Mouse (Mus musculus) CH12.LX (cell line): ENCODE measurements around the gene Optc.

Source experiments
- CTCF ChIP-seq, 2 experiments: IDR thresholded peaks in 1 of 2; conservative IDR thresholded peaks in 1 of 2; 2 replicates each; pipeline ENCODE4 v1.5.1; 2011 to 2012; ENCODE audit warnings: low read depth in 2 of 2, low read length in 2 of 2, improper control_type of control experiment in 1 of 2, inconsistent platforms in 1 of 2, mild to moderate bottlenecking in 1 of 2, moderate library complexity in 1 of 2
- POLR2A ChIP-seq: IDR thresholded peaks from 2 replicates; pipeline ENCODE4 v1.6.1; 2011; ENCODE audit warnings: low read depth, mild to moderate bottlenecking, improper control_type of control experiment, low read length

DNA sequence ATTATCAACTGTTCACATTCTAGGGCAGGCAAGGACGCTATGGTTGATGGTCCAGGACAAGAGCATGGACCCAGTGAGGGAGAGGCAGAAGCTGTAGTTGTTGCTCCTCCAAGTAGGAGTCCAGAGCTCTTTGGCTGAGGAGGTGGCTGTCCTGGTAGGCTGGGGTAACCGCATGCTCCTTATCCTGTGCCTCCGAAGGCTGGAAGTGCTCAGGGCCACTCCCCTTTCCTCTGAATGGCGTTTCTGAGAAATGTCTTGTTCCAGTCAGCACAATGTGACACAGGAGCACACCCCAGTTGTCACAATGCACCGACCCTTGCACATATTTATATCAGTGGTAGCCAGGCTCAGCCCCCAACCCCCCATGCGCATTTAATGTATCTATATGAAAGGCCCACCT is 43.8 kb upstream of the Optc start:
- no peak for TF ChIP-seq CTCF (conservative IDR thresholded peaks at IDR 0.05 in 1 of 2, IDR thresholded peaks at IDR 0.05 in 1 of 2; ENCODE audit: low read depth in 2 of 2, low read length in 2 of 2)
- no peak for TF ChIP-seq POLR2A
